Mouse (Mus musculus) gastrocnemius, postnatal 14 days (tissue): ENCODE data around the gene Tmem163. TPM values are rescaled to one million over a fixed set of nuclear protein-coding genes. Genes with fewer than 3 reads are reported as not detected.

Experiments
- DNase-seq: peaks from one replicate; pipeline ENCODE4 v3.0.0; 2021; ENCODE audit warnings: mixed read lengths
- intact Hi-C: fragments of 180-260 bp; cut with DNase I; formaldehyde crosslinking; loops from one replicate; pipeline ENCODE4 v1.15.1; 2025; ENCODE audit warnings: low total_unique reads
- long read RNA-seq, 2 experiments: library from polyadenylated mRNA; stranded (forward); transcript quantifications; one replicate each; pipeline ENCODE4 v2.0.0; 2021
- total RNA-seq, 2 experiments: library from RNA; stranded (reverse); gene quantifications; 2 replicates each; pipeline ENCODE4 v1.2.3; 2021

Gene Tmem163
- not detected for total RNA-seq
- long read RNA-seq, experiment 1: 0 reads
- long read RNA-seq, experiment 2: 0 reads

DNA sequence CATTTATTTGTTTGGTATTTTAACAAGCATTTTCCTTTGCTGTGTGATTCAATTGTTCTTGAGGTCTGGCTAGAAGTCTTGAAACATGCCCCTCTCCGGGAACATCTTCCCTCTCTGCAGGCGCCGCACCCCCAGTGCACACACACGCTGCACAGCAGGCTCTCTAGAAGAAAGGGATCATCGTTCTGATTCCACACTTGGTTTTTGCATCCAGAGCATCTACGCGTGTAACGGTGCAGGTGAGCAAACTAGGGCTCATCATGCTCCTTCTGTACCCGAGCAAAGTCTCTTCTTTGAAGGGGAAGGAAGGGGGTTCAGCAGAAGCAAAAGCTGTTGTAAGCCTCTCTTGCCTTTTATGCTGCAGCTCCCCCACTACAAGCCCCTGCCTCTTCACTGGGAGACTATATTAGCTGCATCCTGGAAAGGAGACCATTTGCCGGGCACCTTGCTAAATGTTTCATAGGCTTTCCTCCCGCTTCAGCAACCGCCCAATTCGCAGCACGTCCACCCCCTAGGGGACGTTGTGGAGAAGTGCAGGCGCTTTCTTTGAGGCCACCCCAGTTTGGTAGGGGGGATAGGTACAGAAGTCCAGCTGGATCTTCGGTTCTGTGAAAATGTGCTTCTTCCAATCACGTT, at the start of gene Tmem163:
Gene Tmem163 (minus strand): TSS at position 51 of the 636 bp plus-strand sequence.
- intact Hi-C loops: loop anchor here (5.0 kb wide), 1 partner anchor 177 kb away; no protein-coding TSS in a partner anchor
- DNase-seq: no peak

GRCm38 (mm10) chr1:127729096-127729495, 49.7 kb upstream of the Tmem163 start, which contains the start of gene Acmsd:
Acmsd (plus strand) TSS chr1:127729413.
- intact Hi-C loops: no loop called here
- no peak for DNase-seq

DNA sequence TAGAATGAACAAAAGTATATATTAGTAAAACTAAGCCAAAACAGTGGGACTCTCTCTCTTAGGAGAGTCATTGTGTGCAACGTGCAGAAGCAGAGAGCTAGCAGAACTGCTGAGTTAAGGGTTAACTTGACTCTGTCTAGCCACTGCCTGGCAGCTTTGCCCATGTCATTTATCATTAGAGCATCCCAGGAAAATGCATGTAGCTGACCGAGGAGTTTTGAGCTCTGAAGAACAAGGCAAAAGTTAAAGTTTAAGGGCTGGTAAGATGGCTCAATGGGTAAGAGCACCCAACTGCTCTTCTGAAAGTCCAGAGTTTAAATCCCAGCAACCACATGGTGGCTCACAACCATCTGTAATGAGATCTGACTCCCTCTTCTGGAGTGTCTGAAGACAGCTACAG, 44.2 kb upstream of the Tmem163 start:
- intact Hi-C loops: no loop called here
- no peak for DNase-seq

GRCm38 (mm10) chr1:127718290-127718689, 38.9 kb upstream of the Tmem163 start:
- intact Hi-C loops: no loop called here
- DNase-seq: no peak

GRCm38 (mm10) chr1:127716441-127716840, 37.1 kb upstream of the Tmem163 start:
- intact Hi-C loops: no loop called here
- no peak for DNase-seq

- intact Hi-C loops: no loop called here
These were observed 26.9 kb upstream of the Tmem163 start for GRCm38 (mm10) chr1:127706269-127706668.

GRCm38 (mm10) chr1:127702187-127702586, 22.8 kb upstream of the Tmem163 start:
- no peak for DNase-seq
- intact Hi-C loops: no loop called here

More at GRCm38 (mm10) chr1:127706269-127706668, 26.9 kb upstream of the Tmem163 start:
- DNase-seq: no peak

DNA sequence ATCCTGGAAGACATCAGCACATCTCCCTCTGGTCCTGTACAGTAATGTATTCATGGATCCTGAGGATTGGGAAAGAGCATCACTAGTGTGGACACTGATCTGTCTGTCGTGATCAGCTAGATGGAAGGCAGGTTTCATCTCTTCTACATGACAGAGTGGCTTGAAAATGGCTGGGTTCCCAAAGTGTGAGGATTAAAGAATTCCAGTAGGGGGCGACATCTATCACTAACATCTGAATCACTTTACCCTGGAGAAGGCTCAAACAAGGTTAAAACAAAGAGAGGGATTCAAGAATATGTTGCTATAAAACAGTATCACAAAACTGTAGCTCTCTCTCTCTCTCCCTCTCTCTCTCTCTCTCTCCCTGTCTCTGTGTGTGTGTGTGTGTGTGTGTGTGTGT, 17.2 kb upstream of the Tmem163 start:
- DNase-seq: no peak
- intact Hi-C loops: no loop called here

- no peak for DNase-seq
- intact Hi-C loops: no loop called here
These were observed 1.4 kb downstream of the Tmem163 start for GRCm38 (mm10) chr1:127677661-127678580.

GRCm38 (mm10) chr1:127677131-127677631, 2.2 kb downstream of the Tmem163 start:
- intact Hi-C loops: no loop called here
- DNase-seq: no peak

DNA sequence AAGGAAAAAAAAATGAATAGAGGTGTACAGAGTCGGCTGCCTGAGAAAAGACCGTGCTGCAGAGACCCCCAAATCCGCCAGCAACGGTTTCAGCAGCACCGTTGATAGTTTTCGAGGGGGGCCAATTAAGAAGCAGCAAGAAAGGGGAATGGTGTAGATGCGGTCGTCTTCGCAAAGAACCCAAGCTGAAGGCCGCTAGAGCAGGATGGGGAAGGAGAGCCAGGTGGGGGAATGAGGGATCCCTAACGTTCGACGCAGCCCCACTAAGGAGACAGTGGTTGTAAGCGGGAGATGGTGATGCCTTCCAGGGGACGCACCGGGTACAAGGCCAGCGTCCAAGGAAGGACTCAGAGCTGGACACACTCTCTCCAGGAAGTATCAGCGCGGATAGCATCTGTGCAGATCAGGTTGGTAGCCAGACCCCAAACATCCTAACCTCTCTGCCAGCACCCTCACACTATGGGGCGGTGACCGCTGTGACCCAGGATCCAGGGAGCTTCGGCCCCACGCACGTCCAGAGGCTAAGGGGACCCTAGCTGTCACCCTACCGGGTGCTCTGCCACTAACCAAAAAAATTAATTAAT, 2.7 kb downstream of the Tmem163 start:
- intact Hi-C loops: no loop called here
- DNase-seq: no peak

GRCm38 (mm10) chr1:127676116-127676515, 3.2 kb downstream of the Tmem163 start:
- no peak for DNase-seq
- intact Hi-C loops: no loop called here

DNA sequence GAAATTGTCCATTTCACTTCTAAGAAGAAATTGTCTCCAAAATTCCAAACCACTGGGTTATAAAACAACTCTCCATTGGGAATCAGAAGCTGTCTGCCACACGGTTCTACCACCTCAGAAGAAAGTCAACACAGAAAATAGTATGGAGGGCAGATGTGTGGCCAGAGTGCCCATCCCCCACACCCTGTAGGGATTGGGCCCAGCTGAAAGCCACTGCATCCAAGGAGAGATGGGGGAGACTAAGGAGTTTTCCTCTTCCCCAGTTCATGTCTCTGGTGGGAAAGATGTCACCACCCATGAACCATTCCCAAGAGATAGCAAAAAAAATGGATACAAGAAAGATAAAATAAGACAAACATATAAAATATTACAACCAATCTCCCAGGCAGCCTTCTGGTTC, 4.1 kb downstream of the Tmem163 start:
- DNase-seq: no peak
- intact Hi-C loops: no loop called here

DNA sequence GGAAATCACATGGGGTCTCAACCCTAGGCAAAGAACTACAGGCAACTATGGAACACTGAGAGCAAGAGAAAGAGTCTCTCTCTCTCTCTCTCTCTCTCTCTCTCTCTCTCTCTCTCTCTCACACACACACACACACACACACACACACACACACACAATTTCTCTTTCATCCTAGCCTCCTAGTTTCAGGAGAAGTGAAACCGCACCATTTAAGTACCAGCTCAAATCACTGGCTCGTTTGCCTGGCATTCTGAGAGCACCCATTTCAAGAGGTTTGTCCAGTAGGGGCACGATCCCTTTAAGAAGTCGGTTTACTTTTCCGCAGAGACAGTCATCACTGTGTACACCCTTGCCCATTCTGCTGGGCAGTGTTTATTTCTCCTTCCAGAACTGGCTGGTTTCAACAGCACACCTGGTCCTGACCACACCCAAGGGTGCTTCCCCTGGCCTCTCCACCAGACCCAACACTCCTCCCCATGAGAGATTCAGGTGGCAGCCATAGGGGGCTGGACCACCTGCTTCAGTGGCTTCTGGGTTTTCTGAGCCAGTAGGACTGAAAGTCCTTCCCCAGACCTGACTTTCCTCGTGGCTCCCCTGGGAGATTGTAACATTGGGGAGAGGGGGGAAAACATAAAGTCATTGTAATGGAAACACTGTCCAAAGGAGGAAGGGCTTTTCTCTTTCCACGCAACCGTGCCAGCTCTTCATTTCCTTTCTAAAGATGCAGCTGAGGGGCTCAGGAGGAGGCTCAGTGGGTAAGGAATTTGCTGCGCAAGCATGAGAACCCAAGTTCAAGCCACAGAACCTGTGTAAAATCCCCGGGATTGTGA, 5.9 kb downstream of the Tmem163 start:
- DNase-seq: no peak
- intact Hi-C loops: no loop called here

GRCm38 (mm10) chr1:127668161-127668560, 11.2 kb downstream of the Tmem163 start:
- no peak for DNase-seq
- intact Hi-C loops: no loop called here

DNA sequence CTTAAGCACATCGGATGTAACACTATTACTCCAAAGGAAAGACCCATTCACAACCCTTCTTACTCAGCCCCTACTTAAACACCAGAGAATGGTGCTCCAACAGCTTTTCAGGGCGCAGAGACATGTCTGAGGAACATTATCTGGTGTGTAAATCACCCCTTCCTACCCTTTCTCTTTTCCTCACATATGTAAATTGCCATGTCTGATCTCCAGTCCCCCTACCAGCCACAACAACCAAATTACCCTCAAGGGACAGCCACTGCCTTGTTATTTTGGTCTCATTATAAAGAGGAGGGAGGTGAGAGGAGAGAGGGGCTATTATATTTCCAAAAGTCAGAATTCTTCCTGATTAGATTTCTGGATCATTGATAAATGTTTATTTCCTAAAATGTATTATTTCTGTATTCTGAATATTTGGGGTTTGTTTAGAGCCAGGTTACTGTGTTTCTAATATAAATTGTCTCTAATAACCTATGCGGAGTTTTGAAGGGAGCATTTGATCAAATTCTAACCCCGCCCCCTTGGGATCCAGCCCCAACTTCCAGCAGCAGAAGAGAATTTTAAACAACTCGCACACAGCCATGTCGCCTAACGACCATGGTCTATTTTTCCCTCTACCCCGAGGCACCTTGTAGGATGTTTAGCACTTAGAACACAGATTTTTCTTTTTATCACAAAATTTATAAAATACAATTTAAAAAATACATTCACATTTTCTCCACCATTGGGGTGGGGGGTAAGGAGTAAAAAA, 12.1 kb downstream of the Tmem163 start:
- intact Hi-C loops: no loop called here
- DNase-seq: no peak

DNA sequence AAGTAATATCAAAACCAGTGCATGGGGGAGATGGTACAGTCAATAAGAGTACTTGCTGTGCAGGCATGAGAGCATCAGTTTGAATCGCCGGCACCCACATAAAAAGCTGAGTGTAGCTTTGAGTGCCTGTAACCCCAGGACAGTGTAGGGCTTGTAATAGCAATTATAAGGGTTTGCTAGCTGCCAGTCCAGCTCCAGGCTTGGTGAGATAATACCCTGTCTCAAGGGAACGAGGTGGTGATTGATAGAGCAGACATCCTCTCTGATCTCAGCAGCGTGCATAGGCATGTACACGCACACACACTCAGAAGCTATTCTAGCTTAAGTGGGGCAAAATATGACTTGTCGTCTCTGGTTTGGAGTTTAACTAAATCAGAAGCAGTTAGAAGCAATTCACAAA, 13.1 kb downstream of the Tmem163 start:
- intact Hi-C loops: no loop called here
- no peak for DNase-seq

- no peak for DNase-seq
- intact Hi-C loops: no loop called here
These were observed 16.8 kb downstream of the Tmem163 start for GRCm38 (mm10) chr1:127662385-127663068.
